Mouse (Mus musculus): ENCODE results near the gene Impg1. TPM values are rescaled to one million over a fixed set of nuclear protein-coding genes. Genes with fewer than 3 reads are reported as not detected.

Impg1 gene
- polyA plus RNA-seq, 1 experiment from 2014 or later, result 0.14 TPM

DNA sequence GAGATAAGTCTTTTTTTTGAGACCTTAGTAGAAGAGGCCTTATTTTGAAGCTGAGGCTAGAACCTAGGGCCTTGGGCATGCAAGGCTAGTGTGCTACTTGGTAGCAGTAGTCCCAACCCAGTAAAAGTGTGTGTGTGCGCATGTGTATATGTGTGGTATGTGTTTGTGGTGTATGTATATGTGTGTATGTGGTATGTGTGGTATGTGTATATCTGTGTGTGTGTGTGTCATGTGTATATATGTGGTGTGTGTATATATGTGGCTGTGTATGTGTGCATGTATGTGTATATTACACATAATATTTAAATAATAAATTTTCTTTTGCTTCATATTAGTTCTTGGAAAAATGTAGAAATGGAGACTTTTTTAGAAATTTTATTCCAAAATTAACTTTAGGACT lies 184.6 kb downstream of the Impg1 start:
- TF ChIP-seq EP300 (IDR thresholded peaks at IDR 0.05) (no peak), CTCF (IDR thresholded peaks at IDR 0.05) (no peak)
- no peak for ATAC-seq
- no peak overlapping the region for H3K4me3 ChIP-seq (ENCODE audit: low read depth, low read length)
- no peak overlapping the region for H3K4me2 ChIP-seq (replicated peaks; ENCODE audit: low read depth, low read length)
- no peak overlapping the region for H3K27ac ChIP-seq (ENCODE audit: low read length)
- no peaks in the 10 kb centered on the region for H3K27me3 ChIP-seq (replicated peaks; ENCODE audit: insufficient read depth, low read length)
- no peaks in the 10 kb centered on the region for H3K4me1 ChIP-seq (ENCODE audit: insufficient read depth, low read depth, low read length)
- peaks cover 4% of the 10 kb centered on the region; the same call in 1 of the 2 replicates for H3K36me3 ChIP-seq (ENCODE audit: insufficient read depth, low read length)
- no peaks in the 10 kb centered on the region for H3K9me3 ChIP-seq (ENCODE audit: low read length)
- no peak for DNase-seq (ENCODE audit: low spot score)
- WGBS, result 93% methylated on average over 1 of the region's 1 CpGs
- H3K9ac ChIP-seq (replicated peaks; ENCODE audit: low read depth), result no peak overlapping the region

- Histone ChIP-seq H3K27me3 (replicated peaks; ENCODE audit: insufficient read depth, low read length) (no peaks in the 10 kb centered on the region), H3K9ac (replicated peaks; ENCODE audit: low read depth) (no peak overlapping the region), H3K27ac (ENCODE audit: low read length) (no peak overlapping the region), H3K36me3 (ENCODE audit: insufficient read depth, low read length) (no peaks in the 10 kb centered on the region; the same call in 1 of the 2 replicates), H3K9me3 (ENCODE audit: low read length) (no peaks in the 10 kb centered on the region), H3K4me2 (replicated peaks; ENCODE audit: low read depth, low read length) (no peak overlapping the region), H3K4me1 (ENCODE audit: insufficient read depth, low read depth, low read length) (no peaks in the 10 kb centered on the region), H3K4me3 (ENCODE audit: low read depth, low read length) (no peak overlapping the region)
- 67% methylated on average over 6 of the region's 6 CpGs for WGBS
- ATAC-seq (no peak), DNase-seq (ENCODE audit: low spot score) (no peak)
- TF ChIP-seq CTCF (IDR thresholded peaks at IDR 0.05) (no peak), EP300 (IDR thresholded peaks at IDR 0.05) (no peak)
Observed at GRCm38 (mm10) chr9:80277770-80278169, 187.5 kb downstream of the Impg1 start.

- no peak overlapping the region for H3K9ac ChIP-seq (replicated peaks; ENCODE audit: low read depth)
- H3K4me2 ChIP-seq (replicated peaks; ENCODE audit: low read depth, low read length), result no peak overlapping the region
- H3K27ac ChIP-seq (ENCODE audit: low read length), result no peak overlapping the region
- ATAC-seq (no peak), DNase-seq (ENCODE audit: low spot score) (no peak)
- no peaks in the 10 kb centered on the region for H3K9me3 ChIP-seq (ENCODE audit: low read length)
- H3K4me1 ChIP-seq (ENCODE audit: insufficient read depth, low read depth, low read length), result no peaks in the 10 kb centered on the region
- no peak for TF ChIP-seq CTCF (IDR thresholded peaks at IDR 0.05)
- H3K36me3 ChIP-seq (ENCODE audit: insufficient read depth, low read length), result no peaks in the 10 kb centered on the region; the same call in 1 of the 2 replicates
- no peak overlapping the region for H3K4me3 ChIP-seq (ENCODE audit: low read depth, low read length)
- WGBS, result 54% methylated on average over 2 of the region's 2 CpGs
- H3K27me3 ChIP-seq (replicated peaks; ENCODE audit: insufficient read depth, low read length), result no peaks in the 10 kb centered on the region
Observed at GRCm38 (mm10) chr9:80277157-80277556, 188.1 kb downstream of the Impg1 start.

- H3K27me3 ChIP-seq (replicated peaks; ENCODE audit: insufficient read depth, low read length), result no peaks in the 10 kb centered on the region
- H3K4me2 ChIP-seq (replicated peaks; ENCODE audit: low read depth, low read length), result no peak overlapping the region
- no peak overlapping the region for H3K4me3 ChIP-seq (ENCODE audit: low read depth, low read length)
- no peak overlapping the region for H3K9ac ChIP-seq (replicated peaks; ENCODE audit: low read depth)
- H3K4me1 ChIP-seq (ENCODE audit: insufficient read depth, low read depth, low read length), result no peaks in the 10 kb centered on the region
- no peaks in the 10 kb centered on the region for H3K9me3 ChIP-seq (ENCODE audit: low read length)
- no peak overlapping the region for H3K27ac ChIP-seq (ENCODE audit: low read length)
- 52% methylated on average over 1 of the region's 1 CpGs for WGBS
- TF ChIP-seq EP300 (IDR thresholded peaks at IDR 0.05), result no peak; the same call in 1 of the 2 replicates
- TF ChIP-seq CTCF (IDR thresholded peaks at IDR 0.05), result no peak
- no peaks in the 10 kb centered on the region; the same call in 1 of the 2 replicates for H3K36me3 ChIP-seq (ENCODE audit: insufficient read depth, low read length)
- DNase-seq (ENCODE audit: low spot score) (peak; percentile 7), ATAC-seq (0 out of 2 replicates have a peak, but pooled peaks have one; percentile 11)
Observed at GRCm38 (mm10) chr9:80275772-80276134, 189.5 kb downstream of the Impg1 start.

DNA sequence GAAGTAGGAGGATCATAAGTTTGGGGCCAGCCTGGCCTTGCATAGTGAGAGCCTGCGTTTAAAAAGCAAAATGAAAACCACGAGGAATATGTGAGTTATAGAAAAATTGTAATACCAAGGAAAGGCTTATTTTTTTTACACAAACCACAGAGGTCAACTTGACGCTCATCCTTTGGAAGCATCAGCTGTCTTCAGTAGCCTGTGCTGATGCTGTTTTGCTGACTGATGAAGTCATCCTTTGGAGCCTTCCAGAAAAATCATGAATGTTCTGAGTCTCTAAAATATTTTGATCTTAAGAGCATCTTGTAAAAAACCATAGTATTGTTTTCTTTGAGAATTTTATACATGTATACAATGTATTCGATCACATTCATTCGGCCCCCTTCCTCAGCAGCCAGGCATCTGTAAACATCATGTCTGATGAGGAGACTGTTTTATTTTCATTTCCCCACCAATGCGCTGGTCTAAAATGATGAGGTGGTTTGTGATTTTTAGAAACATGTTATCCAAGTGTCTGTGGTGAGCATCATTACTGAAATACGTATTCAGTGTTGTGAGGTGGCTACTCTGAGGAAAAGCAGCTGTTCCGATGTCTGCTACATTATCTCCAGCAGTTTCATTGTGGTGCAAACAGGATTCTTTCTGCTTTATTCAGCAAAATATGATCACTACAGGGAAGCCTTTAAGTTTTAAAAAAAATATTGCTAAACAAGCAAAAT lies 190.1 kb downstream of the Impg1 start:
- Histone ChIP-seq H3K9me3 (ENCODE audit: low read length) (no peaks in the 10 kb centered on the region), H3K36me3 (ENCODE audit: insufficient read depth, low read length) (no peaks in the 10 kb centered on the region; the same call in 1 of the 2 replicates), H3K4me3 (ENCODE audit: low read depth, low read length) (no peak overlapping the region), H3K9ac (replicated peaks; ENCODE audit: low read depth) (no peak overlapping the region), H3K27ac (ENCODE audit: low read length) (no peak overlapping the region), H3K4me1 (ENCODE audit: insufficient read depth, low read depth, low read length) (no peaks in the 10 kb centered on the region), H3K4me2 (replicated peaks; ENCODE audit: low read depth, low read length) (no peak overlapping the region), H3K27me3 (replicated peaks; ENCODE audit: insufficient read depth, low read length) (no peaks in the 10 kb centered on the region)
- WGBS, result 55% methylated on average over 8 of the region's 8 CpGs
- TF ChIP-seq CTCF (IDR thresholded peaks at IDR 0.05) (no peak), EP300 (IDR thresholded peaks at IDR 0.05) (peak; percentile 42; the same call in 1 of the 2 replicates)
- DNase-seq (ENCODE audit: low spot score), result peak; percentile 75
- ATAC-seq, result peak; percentile 84

DNA sequence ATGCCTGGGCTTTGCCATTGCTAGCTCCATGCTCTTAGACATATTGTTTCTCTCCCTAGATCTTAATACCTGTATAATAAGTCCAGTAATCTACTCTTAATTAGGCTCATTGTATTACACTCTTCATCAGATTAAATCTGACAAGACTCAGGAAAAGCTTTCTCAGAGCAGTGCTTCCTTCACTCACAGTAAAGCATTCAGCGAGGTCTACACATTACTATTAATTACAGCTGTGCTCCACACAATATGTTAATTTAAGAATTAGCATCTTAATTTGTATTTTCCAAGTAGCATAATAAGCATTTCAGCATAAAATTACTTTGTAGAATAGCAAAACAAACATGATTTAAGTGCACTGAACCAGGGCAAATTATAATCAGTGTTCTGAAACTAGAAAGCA lies 192.3 kb downstream of the Impg1 start:
- no peak for DNase-seq (ENCODE audit: low spot score)

More for the DNA sequence above, 192.3 kb downstream of the Impg1 start:
- ATAC-seq, result no peak
- H3K36me3 ChIP-seq (ENCODE audit: insufficient read depth, low read length), result no peaks in the 10 kb centered on the region; the same call in 1 of the 2 replicates
- no peak overlapping the region for H3K4me2 ChIP-seq (replicated peaks; ENCODE audit: low read depth, low read length)
- no peaks in the 10 kb centered on the region for H3K9me3 ChIP-seq (ENCODE audit: low read length)
- no peak overlapping the region for H3K9ac ChIP-seq (replicated peaks; ENCODE audit: low read depth)
- no peaks in the 10 kb centered on the region for H3K27me3 ChIP-seq (replicated peaks; ENCODE audit: insufficient read depth, low read length)
- H3K27ac ChIP-seq (ENCODE audit: low read length), result no peak overlapping the region
- no peak for TF ChIP-seq CTCF (IDR thresholded peaks at IDR 0.05)
- TF ChIP-seq EP300 (IDR thresholded peaks at IDR 0.05), result no peak
- H3K4me3 ChIP-seq (ENCODE audit: low read depth, low read length), result no peak overlapping the region
- no peaks in the 10 kb centered on the region for H3K4me1 ChIP-seq (ENCODE audit: insufficient read depth, low read depth, low read length)
- 96% methylated on average over 1 of the region's 1 CpGs for WGBS

Measured in lung, postnatal 0 days (tissue).